Mouse (Mus musculus): ENCODE data around the gene Taf3. TPM values are rescaled to one million over a fixed set of nuclear protein-coding genes. Genes with fewer than 3 reads are reported as not detected.

Taf3 gene
- total RNA-seq (2021): 11.1 and 14.4 TPM in 2 replicates
- long read RNA-seq, partial matches to known transcripts: 0 of 1 reads
- long read RNA-seq, other reads (novel, unspliced or antisense): 1 of 1 reads

DNA sequence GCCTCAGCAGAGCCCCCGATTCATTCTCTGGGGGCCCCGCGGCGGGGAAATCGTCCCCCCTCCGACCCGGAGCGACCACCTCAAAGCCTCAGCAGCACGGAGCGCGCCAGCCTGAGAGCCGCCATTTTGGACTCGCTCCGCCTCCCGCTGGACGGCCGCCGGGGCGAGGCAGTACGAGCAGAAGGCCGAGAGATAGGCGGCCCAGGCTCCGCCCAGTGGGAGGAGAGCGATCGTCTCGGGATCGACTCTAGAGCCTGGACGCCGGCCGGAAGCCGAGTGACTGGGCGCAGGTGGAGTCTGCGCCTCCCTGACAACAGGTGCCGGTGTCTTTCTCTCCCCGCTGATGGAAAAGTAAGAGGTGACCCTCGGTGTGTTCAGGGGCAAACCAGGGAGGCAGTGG is at the start of gene Taf3:
Gene Taf3, minus strand, starts transcription at position 136 of the 400 bp plus-strand sequence.
- peak; percentile 93 for DNase-seq

DNA sequence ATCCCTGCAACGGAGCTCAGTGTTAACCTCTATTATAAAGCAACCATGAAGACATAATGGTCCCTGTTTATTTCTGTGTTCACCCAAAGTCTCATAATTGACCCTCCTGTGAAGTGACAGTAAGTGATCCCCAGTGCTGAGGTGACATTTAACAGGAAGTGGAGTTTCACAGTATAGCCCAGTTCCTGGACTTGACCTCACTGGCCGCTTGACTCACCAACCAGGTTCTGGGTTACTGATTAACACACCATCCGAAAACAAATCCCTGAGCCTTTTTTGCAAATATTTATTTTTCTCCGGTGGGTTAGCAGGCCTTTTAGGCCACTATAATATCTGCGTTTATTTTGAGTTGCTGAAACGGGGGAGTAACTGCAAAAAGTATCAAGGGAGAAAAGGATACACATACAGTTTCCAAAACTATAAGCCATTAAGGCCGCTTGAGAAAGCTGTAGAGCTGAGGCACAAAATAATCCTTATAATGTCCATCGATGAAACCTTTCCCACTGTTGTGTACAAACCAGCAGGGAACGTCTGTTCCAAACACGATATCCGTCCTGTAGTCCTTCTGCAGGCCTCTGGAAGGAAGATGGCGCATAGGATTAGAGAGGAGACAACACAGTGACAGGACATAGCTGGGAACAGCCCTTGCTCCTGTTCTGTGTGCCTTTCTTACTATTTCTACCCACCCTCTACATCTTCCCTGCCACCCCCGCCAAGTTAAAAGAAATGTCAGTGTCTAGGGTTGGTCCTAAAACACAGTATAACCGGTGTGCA is 46.1 kb upstream of the Taf3 start:
- DNase-seq: no peak

DNA sequence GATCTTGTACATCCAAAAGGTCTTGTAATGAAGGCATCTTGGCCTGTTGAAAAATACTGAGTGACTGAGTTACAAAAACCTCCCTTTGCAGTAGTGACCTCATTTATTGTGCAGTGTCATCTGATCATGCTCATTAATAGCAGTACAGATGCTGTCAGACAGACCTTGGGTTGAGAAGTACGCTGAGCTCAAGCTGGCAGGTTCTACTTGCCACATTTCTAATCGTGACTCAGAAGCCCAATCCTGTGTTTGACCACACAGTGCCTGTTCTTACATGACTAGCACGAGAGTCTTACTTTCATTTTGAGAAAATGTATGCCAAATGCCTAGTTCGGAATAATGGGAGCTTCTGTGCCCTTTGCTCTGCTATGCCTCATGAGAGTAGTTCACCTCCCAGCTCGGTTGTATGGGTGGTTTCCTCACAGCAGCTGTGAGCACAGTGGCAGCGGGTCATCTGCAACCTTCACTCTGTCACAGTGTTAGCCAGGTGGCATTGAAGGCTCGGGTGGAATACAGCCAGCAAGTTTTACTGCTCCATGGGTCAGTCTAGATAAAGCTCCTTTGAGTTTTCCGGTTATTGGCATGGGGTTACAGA is 39.0 kb upstream of the Taf3 start:
- DNase-seq: no peak

DNA sequence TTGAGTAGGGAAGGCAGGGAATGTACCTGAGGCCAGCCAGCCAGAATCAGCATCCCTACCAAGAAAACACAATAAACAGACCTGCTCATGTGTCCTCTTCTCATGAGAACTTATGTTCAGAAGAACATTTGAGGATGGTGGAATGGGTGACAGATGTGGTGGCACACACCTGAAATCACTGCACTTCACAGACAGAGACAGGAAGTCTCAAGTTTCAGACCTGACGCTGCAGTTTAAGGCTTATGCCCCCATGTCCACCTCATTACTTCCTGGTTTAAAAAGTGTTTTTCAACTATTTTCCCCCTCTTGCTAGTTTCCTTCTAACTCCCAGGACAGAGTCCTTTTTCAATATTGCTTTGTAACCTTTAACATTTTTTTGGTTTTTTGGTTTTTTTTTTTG is 34.3 kb upstream of the Taf3 start:
- no peak for DNase-seq

DNA sequence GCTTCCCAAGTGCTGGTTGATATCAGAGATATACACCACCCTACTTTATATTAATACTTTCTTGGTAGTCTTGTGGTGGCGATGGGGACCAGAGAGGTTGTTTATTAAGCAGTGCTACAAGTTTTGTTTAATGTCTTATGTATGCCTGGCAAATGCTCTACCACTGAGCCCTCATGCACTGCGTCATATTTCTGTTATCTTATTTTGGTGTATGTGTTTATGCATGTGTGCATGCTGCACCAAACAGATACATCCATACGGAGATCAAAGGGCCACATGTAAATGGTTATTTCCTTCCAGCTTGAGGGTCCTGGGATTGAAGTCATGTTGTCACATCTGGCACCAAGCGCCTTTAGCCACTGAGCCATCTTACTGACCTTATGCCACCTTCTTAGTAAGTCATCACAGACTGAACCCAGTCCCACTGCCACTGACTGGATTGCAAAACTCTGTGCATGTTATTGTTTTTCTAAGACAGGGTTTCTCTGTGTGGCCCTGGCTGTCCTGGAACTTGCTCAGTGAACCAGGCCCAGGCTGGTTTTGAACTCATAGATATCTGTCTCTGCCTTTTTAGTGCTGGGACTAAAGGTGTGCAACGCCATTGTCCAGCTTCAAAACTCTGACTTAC is 33.2 kb upstream of the Taf3 start:
- no peak for DNase-seq

DNA sequence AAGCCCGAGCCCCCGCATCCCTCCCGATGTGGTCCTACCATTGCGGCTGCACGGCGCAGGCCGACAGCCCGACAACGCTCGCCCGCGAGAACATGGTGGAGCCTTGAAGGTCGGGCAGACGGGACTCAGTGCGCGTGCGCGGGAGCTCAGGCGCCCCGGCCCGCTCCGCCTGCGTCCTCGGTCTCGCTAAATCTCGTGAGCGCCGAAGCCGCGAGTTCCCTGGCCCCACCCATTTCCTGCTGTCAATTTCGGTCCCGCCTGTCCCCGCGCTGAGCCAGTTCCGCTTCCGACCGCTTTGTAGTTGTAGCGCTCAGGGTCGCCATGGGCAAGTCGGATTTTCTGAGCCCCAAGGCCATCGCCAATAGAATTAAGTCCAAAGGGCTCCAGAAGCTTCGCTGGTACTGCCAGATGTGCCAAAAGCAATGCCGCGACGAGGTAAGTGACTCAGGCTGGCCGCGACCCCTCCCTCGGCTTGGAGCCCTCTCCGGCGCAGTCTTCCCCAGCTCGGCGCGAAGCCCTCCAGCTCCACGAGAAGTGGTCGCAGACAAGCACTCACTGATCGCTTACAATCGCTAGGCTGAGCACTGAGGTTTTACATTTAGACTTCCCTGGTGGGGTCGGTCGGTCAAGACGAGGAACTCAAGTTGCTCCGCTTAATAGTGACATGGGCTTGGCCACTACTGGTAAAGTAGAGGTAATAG is 32.1 kb upstream of the Taf3 start, which contains the start of the genes Atp5c1 and Kin:
Gene Atp5c1, minus strand, starts transcription at position 201 of the 701 bp plus-strand sequence.
Gene Kin, plus strand, starts transcription at position 284 of the 701 bp plus-strand sequence.
- DNase-seq: peak; percentile 96

DNA sequence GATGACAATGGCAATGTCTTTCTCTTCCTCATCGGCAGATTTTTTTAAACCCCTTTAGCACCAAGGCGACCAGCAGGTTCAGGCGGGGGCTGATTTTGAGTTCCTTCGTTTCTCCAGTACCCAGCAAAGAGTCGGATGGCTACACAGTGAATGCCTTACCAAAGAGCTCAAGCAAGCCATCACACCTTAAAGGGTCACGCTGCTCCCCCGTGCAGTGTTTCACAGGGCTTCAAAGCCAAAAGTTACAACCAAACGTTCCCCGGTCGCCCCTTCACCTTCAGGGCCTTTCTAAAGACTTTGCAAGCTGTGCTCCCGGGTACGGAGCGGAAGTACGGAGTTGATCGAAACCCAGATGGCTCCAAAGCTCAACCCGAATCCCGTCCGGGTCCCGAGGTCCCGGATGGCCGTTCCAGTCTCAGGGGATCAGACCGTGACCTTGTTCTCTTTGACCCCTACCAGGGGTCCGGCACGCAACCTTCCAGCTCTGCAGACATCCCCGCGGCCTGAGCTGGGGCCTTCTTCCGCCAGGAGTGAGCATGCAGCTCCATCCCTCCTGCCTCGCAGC is 31.4 kb upstream of the Taf3 start:
- no peak for DNase-seq

DNA sequence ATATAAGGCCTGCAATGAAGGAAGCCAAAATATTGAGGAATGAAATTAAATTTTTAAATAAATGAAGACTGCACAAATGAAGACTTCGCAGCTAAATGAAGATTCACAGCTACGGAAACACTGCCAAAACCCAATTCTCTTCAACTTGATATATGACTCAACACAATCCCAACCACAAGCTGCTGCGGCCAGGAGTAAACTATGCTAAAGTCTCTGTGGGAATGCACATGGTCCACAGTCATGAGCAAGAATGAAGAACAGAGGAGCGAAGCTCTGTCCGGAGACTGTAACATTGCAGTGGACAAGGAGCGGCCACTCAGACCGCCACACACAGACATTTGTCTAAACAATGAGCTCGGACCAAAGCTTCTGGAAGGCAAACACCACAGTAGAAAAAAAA is 28.3 kb upstream of the Taf3 start:
- no peak for DNase-seq

DNA sequence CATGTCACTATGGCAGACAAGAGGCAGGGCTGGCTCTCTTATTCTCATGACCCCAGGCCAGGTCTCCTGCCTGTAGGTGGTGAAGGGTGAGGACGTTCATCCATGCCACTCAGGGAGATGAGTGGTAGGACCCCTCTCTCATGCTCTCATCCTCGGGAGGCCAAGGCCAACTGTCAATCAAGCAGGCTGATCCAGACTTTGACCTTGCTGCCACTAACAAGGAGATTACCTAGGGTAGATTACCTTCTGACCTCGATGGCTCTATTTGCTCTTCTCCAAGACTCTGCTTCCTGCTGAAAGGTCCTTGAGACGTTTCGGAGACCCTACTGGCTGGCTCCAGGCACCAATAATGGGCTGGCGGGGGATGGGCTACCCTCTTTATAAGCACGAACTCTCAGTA is 26.1 kb upstream of the Taf3 start:
- DNase-seq: no peak

DNA sequence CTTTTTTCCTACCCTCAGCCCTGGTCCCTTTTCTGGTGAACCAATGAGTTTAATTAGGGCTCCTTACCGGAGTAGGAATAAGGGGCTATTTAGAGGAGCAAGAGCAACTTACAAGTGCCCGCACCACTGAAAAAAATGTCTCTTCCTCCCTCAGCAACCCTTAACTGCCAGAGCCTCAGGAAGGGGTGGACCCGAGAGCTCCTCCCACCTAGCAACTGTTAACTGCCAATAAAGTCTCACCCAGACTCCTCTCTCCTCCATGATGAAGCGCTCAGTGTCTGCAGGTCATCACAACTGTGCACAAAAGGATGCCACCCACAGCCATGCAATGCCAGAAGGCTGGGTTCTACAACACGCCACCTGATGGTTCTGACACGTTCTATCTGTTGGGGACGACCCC is 23.4 kb upstream of the Taf3 start:
- no peak for DNase-seq

DNA sequence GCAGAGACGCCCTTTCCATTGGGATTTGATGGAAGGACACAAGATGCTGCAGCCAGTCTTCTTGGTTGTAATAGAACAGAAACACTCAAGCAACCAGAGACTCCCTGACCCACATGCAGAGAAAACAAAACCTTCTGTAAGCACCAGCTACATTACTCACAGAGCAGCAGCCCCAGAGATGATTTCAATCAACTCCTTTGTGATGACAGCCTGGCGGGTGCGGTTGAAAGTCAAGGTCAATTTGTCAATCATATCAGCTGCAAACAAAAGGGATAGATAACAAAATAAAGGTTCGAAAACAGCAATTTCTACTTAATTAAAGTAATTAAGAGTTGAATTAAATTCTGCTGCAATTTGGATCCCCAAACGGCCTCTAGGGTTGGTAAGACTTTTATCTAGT is 10.4 kb upstream of the Taf3 start:
- peak; percentile 28 for DNase-seq

DNA sequence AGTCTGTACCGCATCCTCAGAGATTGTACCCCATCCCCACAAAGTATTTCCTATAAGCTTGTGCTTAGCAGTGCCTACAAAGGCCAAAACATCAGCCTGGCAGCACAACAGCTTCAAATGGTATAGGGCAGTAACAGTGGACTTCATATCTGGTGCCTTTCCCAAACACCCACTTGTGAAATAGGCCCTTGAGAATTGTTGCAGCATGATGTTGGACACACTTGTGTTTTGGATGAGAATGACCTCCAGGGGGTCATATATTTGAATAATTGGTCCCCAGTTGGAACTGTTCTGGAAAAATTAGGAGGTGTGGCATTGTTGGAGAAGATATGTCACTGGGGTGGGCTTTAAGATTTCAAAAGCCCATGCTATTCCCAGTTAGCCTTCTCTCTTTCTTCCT is 3.6 kb upstream of the Taf3 start:
- no peak for DNase-seq

DNA sequence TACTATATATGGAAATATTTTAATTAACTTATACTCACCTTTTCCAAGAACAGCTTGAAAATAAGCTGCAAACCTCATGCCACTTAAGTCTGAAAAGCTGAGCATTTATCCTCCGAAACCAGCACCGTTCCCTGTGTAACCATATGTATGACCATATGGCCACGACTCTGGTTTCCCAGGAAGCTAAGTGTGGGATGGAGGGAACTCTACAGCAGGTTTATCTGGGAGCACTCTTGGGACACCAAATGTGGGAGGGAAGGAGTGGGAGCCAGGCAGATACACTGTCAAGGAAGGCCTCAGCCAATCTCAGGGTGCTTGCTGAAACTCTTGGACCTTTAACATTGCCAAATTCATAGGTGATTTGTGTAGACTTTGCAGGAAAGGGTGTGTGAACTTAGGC is 2.5 kb upstream of the Taf3 start:
- no peak for DNase-seq

DNA sequence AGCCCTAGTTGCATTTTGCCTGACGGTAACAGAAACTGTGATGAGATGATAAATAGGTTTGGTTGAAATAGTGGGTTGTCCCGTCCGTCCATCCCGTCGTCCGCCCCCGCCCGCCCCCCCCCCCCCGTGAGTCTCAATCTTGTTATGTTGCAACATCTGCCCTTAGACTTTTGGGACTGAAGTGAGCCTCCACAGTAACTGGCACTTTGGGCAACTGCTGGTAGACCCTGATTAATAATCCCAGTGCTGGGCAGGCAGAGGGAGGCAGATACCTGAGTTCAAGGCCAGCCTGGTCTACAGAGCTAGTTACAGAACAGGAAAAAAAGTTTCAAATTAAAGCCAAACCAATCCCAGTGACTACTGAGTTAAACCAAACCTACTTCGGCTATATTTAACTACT is 1.1 kb upstream of the Taf3 start:
- no peak for DNase-seq

DNA sequence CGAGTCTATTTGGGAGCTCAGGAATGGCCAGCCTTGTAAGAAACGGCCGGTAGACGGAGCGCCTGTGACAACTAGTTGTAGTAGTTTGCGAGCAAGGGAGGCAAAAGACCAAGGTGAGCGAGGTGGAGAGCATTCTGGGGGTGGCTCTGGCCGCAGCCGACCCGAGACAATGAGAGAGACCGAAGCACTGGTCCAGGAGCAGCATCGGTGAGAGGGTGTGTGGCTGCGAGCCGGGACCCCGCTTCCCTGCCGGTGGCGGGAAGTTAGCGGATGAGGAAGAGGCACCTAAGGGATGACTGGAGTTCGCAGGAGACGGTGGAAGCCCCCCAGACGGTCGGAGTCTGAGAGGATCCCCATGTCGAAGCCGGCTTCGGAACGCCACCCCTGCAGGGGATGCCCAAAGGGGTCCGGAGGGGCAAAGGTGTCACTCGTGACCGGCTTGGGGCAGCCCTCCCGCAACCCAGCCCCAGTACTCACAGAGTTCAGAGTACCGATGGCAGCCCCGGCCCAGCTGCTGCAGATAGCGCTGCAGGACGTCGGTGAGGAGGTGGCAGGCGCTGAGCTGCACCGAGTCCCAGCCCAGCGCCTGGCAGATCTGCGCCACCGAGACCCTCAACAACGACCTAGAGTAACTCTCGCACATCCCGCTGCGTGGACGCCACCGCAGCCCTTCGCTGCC is 499 bp downstream of the Taf3 start:
- peak; percentile 10 for DNase-seq

DNA sequence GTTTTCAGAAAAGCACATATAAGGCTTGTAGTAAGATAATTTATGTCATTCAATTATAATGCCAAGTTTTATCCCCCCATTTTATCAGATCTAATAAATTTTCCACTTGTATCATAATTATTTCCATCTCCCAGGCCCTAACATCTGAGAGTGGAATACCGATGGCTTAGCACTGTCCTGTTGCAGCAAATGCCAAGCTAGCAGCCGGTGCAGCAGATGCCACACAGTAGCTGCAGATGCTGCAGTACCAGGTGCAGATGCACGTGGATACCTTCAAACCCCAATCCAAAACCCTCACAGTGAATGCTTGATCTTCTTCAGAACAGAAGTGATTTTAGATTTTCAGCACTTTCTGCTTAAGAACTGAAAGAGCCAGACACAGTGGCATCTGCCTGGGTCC is 13.4 kb downstream of the Taf3 start:
- DNase-seq: no peak

DNA sequence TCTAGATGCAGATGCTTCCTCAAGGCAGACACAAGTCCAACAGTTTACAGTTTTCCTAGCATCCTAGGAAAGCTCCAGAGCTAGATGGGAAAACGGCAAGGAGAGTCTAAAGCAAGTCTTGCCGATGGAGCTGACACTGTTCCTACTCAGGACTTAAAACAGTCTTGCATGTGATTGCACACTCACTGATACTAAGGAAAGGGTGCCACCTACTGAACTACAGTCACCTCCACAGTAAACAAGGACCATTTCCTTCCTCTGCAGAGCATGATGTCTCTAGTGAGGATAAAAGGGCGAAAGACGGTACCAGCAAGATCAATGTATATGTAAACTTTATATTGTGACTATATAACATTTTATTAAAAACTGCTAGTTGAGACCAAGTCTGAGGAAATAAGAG is 14.7 kb downstream of the Taf3 start:
- DNase-seq: no peak

DNA sequence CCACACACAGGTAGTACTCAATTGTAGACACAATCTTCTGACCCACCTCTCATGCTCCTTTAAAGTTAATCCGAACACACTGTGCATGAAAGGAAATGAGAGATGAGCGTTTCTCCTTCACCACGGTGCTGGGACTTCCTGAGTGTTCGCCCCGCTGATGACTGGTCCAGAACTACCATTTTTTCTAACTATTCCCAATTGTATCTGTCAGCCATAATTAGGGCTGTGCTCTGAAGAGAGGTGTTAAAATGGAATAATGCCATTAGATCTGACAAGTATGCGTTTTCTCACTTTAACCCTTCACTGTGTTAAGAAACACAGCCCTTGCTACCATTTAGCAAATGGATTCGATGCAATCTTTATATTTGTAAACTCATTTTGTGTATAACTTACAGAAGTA is 18.6 kb downstream of the Taf3 start:
- DNase-seq: no peak

DNA sequence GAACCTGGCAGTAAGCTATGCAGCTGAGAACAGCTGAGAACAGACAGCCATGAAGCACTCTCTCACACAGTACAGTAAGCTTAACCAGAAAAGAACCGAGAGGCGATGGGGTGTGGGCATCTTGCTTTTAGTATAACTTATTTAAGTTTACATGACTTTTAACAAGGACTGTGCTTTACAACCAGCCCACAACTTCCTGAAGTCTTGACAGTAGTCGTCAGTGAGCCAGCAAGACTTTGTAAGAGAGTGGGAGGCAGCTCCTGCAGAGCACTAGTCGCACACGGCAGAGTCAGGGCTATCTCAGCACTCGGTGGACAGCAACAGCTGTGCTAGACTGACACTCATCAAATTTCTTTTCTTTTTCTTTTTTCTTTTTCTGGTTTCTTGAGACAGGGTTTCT is 24.1 kb downstream of the Taf3 start:
- no peak for DNase-seq

DNA sequence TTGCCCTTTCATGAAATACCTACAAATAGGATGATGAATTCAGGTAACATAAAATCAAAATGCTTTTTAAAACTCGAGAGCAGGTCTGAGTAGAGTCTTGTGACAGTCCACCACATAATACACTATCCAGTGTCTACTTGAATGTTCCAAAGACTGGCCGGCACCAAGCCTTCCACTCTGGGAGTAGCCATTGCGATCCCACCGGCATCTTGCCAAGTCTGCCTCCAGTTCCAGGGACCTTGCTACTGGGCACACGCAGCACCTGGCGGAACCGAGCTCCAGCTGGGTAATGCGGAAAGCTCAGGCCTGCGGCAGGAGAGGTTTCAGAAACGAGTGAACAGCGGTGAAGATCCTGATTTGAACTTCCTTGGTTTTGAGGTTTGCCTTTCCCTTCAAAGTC is 27.1 kb downstream of the Taf3 start:
- DNase-seq: peak; percentile 17

DNA sequence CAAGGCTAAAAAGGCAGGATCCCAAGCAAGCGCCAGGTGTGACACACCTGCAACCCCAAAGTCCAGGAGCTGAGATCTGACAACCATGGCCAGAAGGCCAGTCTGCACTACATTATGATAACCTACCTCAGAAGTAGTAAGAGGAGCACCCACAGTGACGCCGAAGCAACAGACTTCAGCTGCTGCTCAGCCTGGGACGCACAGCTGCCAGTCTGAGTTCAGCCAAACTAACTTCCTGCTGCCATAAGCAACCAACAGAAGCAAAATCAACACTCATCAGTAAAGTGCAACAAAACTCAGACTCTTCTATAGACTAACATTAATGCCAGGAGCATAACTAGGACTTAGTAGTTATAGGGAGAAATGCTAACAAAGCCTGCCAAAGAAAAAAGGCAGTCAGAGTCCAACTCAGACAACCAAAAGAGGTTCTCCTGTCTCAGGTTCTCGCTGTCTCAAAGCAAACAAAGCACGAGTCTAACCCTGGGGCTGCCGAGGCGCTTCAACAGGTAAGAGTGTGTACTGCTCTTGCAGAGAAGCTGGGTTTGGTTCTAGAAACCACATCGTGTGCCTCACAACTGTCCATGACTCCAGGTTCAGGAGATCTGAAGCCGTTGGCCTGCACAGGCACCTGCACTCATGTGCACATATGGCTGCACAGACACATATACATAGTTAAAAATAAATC is 33.3 kb downstream of the Taf3 start:
- no peak for DNase-seq
